Mouse (Mus musculus): Measurements from ENCODE around the gene Cpb1. TPM values are rescaled to one million over a fixed set of nuclear protein-coding genes. Genes with fewer than 3 reads are reported as not detected.

Cpb1 gene
- polyA plus RNA-seq (2012; rRNA removed), result 1.4 and 762 TPM in 2 replicates

GRCm38 (mm10) chr3:20275633-20276032 is at the start of gene Cpb1:
Gene Cpb1, minus strand, starts transcription at chr3:20275733.
- H3K27ac ChIP-seq (ENCODE audit: insufficient read depth, low read depth, low read length), result no peak within 1 kb of the TSS
- WGBS, result 69% methylated on average over 3 of the region's 3 CpGs
- H3K36me3 ChIP-seq (ENCODE audit: control insufficient read depth, insufficient read depth, low read length), result no peaks in the 10 kb centered on the region
- TF ChIP-seq POLR2A (IDR thresholded peaks at IDR 0.05; ENCODE audit: low read depth, low read length), result no peak
- no peak for TF ChIP-seq CTCF (IDR thresholded peaks at IDR 0.05; ENCODE audit: extremely low read depth, insufficient read length, insufficient replicate concordance, low read depth, low read length)
- H3K4me1 ChIP-seq (ENCODE audit: control insufficient read depth, insufficient read depth, insufficient read length, low read length), result no peaks in the 10 kb centered on the region
- no peak within 1 kb of the TSS for H3K4me3 ChIP-seq (ENCODE audit: low read depth, low read length)
- H3K27me3 ChIP-seq (ENCODE audit: control insufficient read depth, insufficient read depth, low read length), result no peaks in the 10 kb centered on the region

GRCm38 (mm10) chr3:20317233-20317632 is 41.7 kb upstream of the Cpb1 start:
- no peak overlapping the region for H3K27ac ChIP-seq (ENCODE audit: insufficient read depth, low read depth, low read length)
- H3K27me3 ChIP-seq (ENCODE audit: control insufficient read depth, insufficient read depth, low read length), result no peaks in the 10 kb centered on the region
- H3K4me1 ChIP-seq (ENCODE audit: control insufficient read depth, insufficient read depth, insufficient read length, low read length), result no peaks in the 10 kb centered on the region
- TF ChIP-seq CTCF (IDR thresholded peaks at IDR 0.05; ENCODE audit: extremely low read depth, insufficient read length, insufficient replicate concordance, low read depth, low read length), result no peak
- no peak for TF ChIP-seq POLR2A (IDR thresholded peaks at IDR 0.05; ENCODE audit: low read depth, low read length)
- no peaks in the 10 kb centered on the region for H3K36me3 ChIP-seq (ENCODE audit: control insufficient read depth, insufficient read depth, low read length)
- WGBS, result 24% methylated on average over 1 of the region's 1 CpGs
- H3K4me3 ChIP-seq (ENCODE audit: low read depth, low read length), result no peak overlapping the region

GRCm38 (mm10) chr3:20309142-20309541 is 33.6 kb upstream of the Cpb1 start:
- Histone ChIP-seq H3K27me3 (ENCODE audit: control insufficient read depth, insufficient read depth, low read length) (no peaks in the 10 kb centered on the region), H3K4me1 (ENCODE audit: control insufficient read depth, insufficient read depth, insufficient read length, low read length) (no peaks in the 10 kb centered on the region), H3K4me3 (ENCODE audit: low read depth, low read length) (no peak overlapping the region), H3K36me3 (ENCODE audit: control insufficient read depth, insufficient read depth, low read length) (no peaks in the 10 kb centered on the region), H3K27ac (ENCODE audit: insufficient read depth, low read depth, low read length) (no peak overlapping the region)
- TF ChIP-seq CTCF (IDR thresholded peaks at IDR 0.05; ENCODE audit: extremely low read depth, insufficient read length, insufficient replicate concordance, low read depth, low read length) (no peak), POLR2A (IDR thresholded peaks at IDR 0.05; ENCODE audit: low read depth, low read length) (no peak)
- WGBS, result 78% methylated on average over 4 of the region's 4 CpGs

- Histone ChIP-seq H3K27me3 (ENCODE audit: control insufficient read depth, insufficient read depth, low read length) (no peaks in the 10 kb centered on the region), H3K4me1 (ENCODE audit: control insufficient read depth, insufficient read depth, insufficient read length, low read length) (no peaks in the 10 kb centered on the region), H3K36me3 (ENCODE audit: control insufficient read depth, insufficient read depth, low read length) (no peaks in the 10 kb centered on the region), H3K4me3 (ENCODE audit: low read depth, low read length) (no peak overlapping the region), H3K27ac (ENCODE audit: insufficient read depth, low read depth, low read length) (no peak overlapping the region)
- TF ChIP-seq CTCF (IDR thresholded peaks at IDR 0.05; ENCODE audit: extremely low read depth, insufficient read length, insufficient replicate concordance, low read depth, low read length) (no peak), POLR2A (IDR thresholded peaks at IDR 0.05; ENCODE audit: low read depth, low read length) (no peak)
- WGBS, result 39% methylated on average over 4 of the region's 4 CpGs
Observed at GRCm38 (mm10) chr3:20307256-20307655, 31.7 kb upstream of the Cpb1 start.

- Histone ChIP-seq H3K27me3 (ENCODE audit: control insufficient read depth, insufficient read depth, low read length) (no peaks in the 10 kb centered on the region), H3K4me1 (ENCODE audit: control insufficient read depth, insufficient read depth, insufficient read length, low read length) (no peaks in the 10 kb centered on the region), H3K4me3 (ENCODE audit: low read depth, low read length) (no peak overlapping the region), H3K36me3 (ENCODE audit: control insufficient read depth, insufficient read depth, low read length) (no peaks in the 10 kb centered on the region), H3K27ac (ENCODE audit: insufficient read depth, low read depth, low read length) (no peak overlapping the region)
- TF ChIP-seq POLR2A (IDR thresholded peaks at IDR 0.05; ENCODE audit: low read depth, low read length), result no peak
- TF ChIP-seq CTCF (IDR thresholded peaks at IDR 0.05; ENCODE audit: extremely low read depth, insufficient read length, insufficient replicate concordance, low read depth, low read length), result no peak
- 19% methylated on average over 2 of the region's 2 CpGs for WGBS
Observed at GRCm38 (mm10) chr3:20304758-20305352, 29.3 kb upstream of the Cpb1 start.

- H3K36me3 ChIP-seq (ENCODE audit: control insufficient read depth, insufficient read depth, low read length), result no peaks in the 10 kb centered on the region
- H3K27me3 ChIP-seq (ENCODE audit: control insufficient read depth, insufficient read depth, low read length), result no peaks in the 10 kb centered on the region
- H3K4me1 ChIP-seq (ENCODE audit: control insufficient read depth, insufficient read depth, insufficient read length, low read length), result no peaks in the 10 kb centered on the region
- TF ChIP-seq POLR2A (IDR thresholded peaks at IDR 0.05; ENCODE audit: low read depth, low read length) (no peak), CTCF (IDR thresholded peaks at IDR 0.05; ENCODE audit: extremely low read depth, insufficient read length, insufficient replicate concordance, low read depth, low read length) (no peak)
- H3K27ac ChIP-seq (ENCODE audit: insufficient read depth, low read depth, low read length), result no peak overlapping the region
- H3K4me3 ChIP-seq (ENCODE audit: low read depth, low read length), result no peak overlapping the region
- 33% methylated on average over 3 of the region's 3 CpGs for WGBS
Observed at GRCm38 (mm10) chr3:20295546-20295945, 20.0 kb upstream of the Cpb1 start.

GRCm38 (mm10) chr3:20294542-20295348 is 19.2 kb upstream of the Cpb1 start:
- Histone ChIP-seq H3K4me1 (ENCODE audit: control insufficient read depth, insufficient read depth, insufficient read length, low read length) (no peaks in the 10 kb centered on the region), H3K27me3 (ENCODE audit: control insufficient read depth, insufficient read depth, low read length) (no peaks in the 10 kb centered on the region), H3K4me3 (ENCODE audit: low read depth, low read length) (no peak overlapping the region), H3K27ac (ENCODE audit: insufficient read depth, low read depth, low read length) (no peak overlapping the region), H3K36me3 (ENCODE audit: control insufficient read depth, insufficient read depth, low read length) (no peaks in the 10 kb centered on the region)
- WGBS, result 69% methylated on average over 9 of the region's 9 CpGs
- TF ChIP-seq POLR2A (IDR thresholded peaks at IDR 0.05; ENCODE audit: low read depth, low read length), result no peak
- no peak for TF ChIP-seq CTCF (IDR thresholded peaks at IDR 0.05; ENCODE audit: extremely low read depth, insufficient read length, insufficient replicate concordance, low read depth, low read length)
